Mouse (Mus musculus): ENCODE results near the gene Zfand2b.

Zfand2b gene

DNA sequence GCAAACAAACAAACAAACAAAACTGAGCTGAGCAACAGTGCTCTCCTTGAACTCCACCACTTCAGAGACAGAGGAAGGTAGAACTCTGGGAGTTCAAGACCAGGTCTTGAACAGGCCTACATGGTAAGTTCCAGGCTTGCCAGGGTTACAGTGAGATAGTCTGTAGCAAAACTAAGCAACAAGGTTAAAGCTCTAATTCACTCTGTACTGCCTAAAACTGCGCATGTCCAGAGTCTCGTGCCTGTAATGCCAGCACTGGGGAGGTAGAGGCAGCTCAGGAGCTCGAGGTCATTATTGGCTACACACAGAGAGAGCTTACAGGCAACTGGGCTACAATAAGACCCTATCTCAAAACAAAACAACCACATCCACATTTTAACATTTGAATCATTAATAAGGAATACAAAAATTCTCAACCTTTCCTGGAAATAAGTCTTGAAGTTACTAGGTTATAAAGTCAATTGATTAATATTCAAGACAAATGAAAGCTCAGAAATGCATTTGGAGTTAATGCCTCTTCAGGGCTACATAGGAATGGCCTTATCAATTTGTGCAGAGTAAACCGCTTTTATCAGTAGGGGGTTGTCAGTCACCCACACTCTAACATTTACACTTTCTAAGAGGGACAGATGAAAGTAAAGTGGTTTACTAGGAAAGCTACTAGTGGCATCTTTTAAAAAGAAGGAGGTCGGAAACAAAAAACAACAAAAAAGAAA lies 8.7 kb upstream of the Zfand2b start:
- DNase-seq (ENCODE audit: extremely low read depth, low read depth) = peak; percentile 36

DNA sequence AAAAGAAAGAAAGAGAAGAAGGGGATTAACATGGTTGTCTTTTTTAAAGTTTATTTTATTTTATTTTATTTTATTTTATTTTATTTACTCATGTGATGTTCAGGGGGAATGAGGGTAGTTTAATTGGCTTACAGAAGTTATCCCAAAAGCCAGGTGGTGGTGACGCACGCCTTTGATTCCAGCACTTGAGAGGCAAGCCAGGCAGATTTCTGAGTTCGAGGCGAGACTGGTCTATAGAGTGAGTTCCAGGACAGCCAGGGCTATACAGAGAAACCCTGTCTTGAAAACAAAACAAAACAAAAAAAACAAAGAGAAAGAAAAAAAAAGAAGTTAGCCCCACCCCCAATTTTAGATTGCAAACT lies 8.2 kb upstream of the Zfand2b start:
- no peak for DNase-seq (ENCODE audit: extremely low read depth, low read depth)

DNA sequence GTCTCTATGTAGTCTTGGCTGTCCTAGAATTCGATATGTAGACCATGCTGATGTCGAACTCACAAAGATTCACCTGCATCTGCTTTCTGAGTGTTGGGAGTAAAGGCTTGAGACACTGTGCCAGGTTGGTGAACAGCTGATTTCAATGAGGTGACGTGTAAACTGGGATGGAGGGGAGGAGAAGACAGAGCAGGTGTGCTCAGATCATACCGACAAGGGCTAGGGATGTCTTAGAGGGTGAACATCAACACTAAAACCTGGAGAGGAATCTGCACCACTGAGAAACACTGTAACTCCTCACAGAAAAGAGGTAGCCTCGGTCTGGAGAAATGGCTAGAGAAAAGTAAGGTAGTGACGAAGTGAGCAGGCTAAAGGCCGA lies 364 bp upstream of the Zfand2b start:
- no peak for DNase-seq (ENCODE audit: extremely low read depth, low read depth)

DNA sequence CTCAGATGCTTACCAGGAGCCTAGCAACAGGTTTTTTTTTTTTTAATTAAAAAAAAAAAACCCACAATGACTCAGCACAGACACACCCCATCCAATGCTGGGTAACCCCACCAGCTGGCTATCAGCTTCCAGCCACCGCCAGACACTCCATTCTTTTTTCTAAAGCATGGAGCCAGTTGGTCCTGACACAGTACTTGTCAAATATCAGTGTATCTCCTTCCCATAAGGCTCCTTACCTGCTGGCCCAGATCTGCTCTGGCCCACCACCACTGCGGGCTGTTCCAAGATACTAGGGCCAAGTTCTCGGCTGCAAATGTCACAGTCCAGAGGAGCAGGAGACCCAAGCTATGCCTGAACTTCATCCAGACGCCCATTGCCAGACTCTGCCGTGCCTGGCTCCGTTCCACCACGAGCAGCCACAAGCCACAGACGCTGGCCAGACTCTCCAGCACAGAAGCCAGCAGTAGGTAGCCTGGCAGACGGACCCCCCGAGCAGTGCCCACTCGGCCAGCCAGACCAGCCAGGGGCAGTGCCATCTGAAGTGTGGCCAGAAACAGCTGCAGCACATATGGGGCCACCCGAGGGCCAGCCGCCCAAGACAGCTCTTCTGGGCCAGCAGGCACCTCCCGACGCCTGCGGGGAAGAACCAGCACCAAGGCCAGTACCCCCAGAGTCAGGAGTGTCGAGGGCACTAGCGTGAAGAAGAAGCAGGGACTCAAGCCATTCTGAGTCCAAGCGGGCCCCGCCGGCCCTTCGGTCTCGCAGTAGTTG lies 11.1 kb downstream of the Zfand2b start:
- peak; percentile 87 for DNase-seq (ENCODE audit: extremely low read depth, low read depth)

DNA sequence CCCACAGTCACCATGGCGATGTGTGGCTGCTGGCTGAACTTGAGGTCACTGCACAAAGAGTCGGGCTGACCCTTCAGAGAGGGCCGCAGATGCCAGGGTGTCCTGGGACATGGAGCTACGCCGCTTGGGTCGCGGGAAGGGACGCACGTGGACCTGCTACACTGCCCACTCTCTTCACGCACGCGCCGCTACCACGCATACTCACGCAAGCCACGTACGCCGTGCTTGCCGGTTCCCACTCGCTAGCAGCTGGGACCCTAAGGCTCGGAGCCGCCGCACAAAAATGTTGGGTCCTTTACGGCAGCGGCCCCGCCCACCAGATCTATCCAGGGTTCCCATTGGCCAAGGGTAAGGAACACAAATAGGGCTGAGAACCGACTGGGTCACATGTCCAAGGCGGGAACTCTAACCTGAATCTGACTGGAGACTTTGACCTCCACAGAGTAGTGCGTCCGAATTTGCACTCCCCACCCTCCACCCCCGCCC lies 11.7 kb downstream of the Zfand2b start, which contains the start of gene Abcb6:
Gene Abcb6 (minus strand): TSS at position 288 of the 486 bp plus-strand sequence.
- peak; percentile 88 for DNase-seq (ENCODE audit: extremely low read depth, low read depth)

DNA sequence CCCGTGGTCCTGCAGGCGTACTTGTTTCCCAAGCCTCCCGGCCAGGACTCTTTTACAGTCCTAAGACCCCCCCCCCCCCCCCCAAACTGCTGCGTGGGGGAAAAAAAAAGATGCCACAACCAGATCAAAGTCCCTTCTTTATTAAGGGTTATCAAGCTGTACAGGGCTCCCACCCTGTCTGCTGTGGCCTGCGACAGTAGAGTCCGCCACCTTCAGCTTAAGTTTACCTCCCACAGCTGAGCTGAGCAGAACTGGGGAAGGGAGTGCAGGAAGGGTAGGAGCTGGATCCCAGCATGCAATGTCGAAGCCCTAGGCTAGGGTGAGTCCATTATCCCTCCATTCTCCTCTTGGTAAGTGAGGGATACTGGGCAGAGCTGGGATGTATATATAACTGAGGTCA lies 12.3 kb downstream of the Zfand2b start:
- DNase-seq (ENCODE audit: extremely low read depth, low read depth) = no peak

DNA sequence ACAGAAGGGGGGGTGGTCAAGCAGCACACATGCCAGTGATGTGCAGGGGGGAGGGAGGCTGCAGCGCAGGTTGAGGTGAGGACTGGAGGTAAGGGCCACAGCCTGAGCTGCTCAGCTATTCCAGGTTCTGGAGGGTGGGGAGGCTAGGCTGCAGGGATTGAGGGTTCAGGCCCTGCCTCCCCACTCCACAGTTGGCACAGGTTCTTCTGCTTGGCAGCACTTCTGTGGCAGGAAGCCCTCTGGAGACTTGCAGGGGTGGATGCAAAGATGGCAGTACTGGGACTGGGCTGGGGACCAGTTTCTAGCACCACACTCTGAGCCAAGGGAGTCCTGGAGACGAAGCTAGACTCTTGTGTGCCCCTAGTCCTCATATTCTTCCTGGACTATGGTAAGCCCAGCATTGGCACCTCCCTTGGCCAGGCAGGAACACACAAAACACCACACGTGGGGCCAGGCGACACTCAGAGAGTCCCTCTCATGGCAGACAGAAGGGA lies 13.0 kb downstream of the Zfand2b start:
- no peak for DNase-seq (ENCODE audit: extremely low read depth, low read depth)

DNA sequence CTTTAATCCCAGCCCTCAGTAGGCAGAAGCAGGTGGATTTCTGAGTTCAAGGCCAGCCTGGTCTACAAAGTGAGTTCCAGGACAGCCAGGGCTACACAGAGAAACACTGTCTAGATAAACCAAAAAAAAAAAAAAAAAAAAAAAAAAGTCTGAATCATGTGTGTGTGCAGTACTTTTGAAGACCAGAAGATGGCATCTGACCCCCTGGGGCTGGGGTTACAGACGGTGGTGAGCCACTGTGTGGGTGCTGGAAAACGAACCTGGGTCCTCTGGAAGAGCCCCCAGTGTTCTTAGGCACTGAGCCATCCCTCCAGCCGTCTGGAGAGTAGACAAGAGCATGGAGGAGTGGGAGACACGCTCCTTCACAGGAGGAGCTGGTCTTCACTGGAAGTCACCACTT lies 13.7 kb downstream of the Zfand2b start:
- DNase-seq (ENCODE audit: extremely low read depth, low read depth) = no peak

DNA sequence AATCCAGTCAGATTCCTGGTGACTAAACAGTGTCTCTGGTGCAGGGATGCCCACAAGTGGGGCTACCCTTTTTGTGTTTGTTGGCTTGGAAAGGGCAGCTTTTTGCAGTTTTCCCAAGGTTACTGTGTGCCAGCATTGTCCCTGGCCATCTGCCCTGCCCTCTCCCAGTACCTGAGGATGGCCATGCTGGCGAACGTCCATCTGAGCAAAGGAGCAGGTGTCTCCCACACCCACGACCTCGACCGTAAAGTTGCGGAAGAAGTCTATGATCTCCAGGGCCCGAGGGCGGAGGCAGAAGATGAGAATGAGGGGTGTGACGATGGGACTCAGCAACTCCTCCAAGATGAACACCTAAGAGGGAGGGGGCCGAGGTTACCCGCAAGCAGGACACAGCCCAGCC lies 17.0 kb downstream of the Zfand2b start:
- DNase-seq (ENCODE audit: extremely low read depth, low read depth) = no peak

DNA sequence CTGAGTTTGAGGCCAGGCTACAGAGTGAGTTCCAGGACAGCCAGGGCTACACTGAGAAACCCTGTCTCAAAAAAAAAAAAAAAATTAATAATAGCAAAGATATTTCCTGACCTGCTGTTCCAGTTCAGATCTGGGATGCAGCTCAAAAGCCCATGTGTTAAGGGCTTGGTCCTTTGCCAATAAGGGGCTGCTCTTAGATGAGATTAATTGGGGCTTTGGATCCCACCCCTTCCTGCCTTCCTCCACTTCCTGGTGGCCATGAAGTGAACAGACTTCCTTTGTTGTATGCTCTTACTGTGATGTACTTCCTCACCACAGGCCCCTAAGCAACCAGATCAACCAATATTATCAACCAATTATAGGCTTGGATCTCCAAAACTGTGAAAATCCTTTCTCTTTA lies 18.7 kb downstream of the Zfand2b start:
- DNase-seq (ENCODE audit: extremely low read depth, low read depth) = no peak

DNA sequence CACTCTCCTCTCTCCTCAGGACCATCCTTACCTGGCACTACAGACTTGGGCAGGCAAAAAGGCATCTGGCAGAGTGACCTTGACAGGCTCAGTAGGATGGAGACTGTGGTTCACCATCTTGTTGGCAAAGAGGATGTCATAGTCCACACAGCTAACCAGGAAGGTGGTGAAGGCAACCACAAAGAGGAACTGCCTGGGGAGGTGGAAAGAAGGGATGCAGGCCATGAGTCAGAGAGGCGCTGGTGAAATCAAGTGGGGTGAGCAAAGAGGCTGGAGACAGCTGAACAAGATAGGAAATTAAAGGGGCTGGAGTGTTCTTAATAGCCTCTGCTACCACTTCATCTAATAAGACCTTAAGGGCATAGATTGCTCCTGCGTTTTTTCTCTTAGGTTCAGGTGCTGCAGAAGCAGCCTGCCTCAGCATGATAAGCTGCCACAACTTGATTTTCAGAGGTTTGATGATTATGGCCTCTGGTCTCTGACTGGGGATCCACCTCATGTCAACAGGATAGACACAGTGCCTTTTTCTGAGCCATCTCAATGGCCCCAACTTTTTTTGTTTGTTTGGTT lies 19.6 kb downstream of the Zfand2b start:
- DNase-seq (ENCODE audit: extremely low read depth, low read depth) = peak; percentile 92

DNA sequence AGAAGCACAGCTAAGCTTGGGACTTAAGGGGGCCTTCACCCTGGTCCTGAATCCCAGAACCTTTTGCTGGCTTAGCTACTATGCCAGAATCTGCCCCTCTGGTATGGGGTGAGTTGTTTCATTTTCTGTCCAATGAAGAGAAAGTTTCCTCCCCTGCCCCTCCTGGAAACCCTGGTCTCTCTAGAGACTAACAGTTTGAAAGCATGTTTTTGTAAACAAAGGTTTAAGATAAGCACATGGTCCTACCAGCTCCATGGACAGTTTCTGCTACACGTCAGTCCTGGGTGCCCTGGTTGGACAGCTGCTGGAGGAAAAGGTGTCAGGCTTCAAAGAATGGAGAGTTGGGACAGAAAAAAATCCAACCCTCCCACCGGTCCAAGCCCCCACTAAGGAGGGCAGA lies 22.1 kb downstream of the Zfand2b start:
- DNase-seq (ENCODE audit: extremely low read depth, low read depth) = no peak

DNA sequence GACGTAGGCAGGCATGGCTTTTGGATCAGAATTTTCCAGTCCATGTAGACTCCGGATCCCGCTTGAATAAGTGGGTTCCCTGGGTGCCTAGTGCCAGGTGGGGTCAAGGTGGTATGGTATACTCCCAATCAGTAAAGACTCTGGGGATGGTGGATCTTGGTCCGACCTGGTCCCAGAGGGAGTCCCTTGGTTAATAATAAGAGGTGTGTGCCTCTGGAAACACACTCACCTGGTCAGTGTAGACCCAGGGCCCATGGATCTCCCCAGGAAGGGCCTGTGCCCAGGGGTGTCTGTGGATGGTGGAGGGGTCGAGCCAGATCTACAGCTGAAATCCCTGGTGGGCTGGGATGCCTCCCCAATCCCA lies 22.8 kb downstream of the Zfand2b start:
- DNase-seq (ENCODE audit: extremely low read depth, low read depth) = no peak

DNA sequence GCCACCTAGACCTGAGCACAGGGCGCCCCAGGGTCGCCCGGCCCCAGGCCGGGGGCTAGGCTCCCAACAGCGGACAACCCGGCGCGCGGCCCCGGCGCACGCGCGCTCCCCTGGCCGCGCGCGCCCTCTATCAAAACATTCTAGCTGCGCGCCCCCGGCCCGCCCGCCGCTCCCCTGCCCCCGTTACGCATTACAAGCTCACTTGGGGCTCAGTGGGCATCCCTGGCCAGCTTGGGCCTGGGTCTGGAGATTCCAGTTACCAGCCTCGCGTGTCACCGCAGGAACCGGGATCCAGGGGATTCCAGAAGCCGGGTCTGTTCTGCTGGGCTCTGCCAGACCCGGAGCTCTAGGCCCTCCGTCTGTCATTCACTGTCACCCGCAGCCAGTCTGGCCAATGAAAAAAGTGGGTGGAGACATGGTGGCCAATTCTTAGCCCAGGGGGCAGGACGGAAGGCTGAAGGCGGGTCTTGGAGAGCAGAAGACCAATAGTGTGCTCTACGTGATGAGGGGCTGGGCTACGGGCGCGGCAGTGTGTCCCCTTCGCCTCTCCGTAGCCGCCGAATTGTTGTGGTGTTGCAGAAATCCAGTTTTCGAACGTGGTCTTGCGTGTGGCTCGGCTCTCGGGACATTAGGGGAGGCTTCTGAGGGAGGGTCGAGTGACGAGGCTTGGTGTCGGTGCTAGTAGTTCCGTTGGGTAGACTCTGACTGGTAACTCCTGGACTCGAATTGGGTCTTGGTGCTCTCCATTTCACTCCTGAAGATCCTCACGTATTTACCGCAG lies 23.4 kb downstream of the Zfand2b start, which contains the start of the genes Ankzf1 and Atg9a:
Gene Ankzf1 (plus strand): TSS at position 530 of the 781 bp plus-strand sequence.
Gene Atg9a (minus strand): TSS at position 575 of the 781 bp plus-strand sequence.
- DNase-seq (ENCODE audit: extremely low read depth, low read depth) = peak; percentile 97

DNA sequence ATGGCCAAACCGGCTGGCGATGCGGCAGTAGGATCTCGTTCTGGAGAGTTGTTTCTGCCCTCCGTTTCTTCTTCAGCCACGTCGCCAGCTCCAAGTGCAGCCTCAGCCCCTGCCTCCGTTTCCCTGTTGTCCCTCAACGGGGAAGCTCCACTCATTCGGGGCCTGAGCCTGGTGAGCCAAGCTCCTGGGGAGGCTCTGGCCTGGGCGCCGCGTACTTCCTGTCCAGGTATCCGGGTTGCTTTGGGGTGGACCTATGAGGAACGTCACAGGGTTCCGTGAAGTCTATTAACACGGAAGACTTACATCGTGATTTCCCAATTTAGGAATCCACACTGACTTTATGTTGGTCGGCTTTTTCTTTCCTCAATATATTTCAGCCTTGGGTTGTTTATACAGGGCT lies 24.0 kb downstream of the Zfand2b start:
- DNase-seq (ENCODE audit: extremely low read depth, low read depth) = no peak

DNA sequence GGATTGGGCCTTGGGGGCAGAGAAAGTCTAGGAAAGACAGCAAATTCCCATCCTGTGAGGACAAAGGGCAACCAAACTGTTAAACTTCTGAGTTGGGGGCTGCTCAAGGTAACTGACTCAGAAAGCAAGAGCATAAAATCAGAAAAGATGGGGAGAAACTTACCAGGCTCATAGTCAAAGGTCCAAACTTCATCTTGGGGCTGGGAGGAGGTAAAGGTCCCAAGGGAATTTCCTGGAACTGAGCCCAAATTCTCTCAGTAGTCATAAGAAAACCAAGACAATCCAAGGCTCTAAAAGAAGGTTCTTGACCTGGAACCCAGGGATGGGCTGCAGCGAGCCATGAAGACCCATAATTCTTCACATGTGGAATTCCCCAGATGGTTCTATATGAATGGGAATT lies 32.8 kb downstream of the Zfand2b start:
- DNase-seq (ENCODE audit: extremely low read depth, low read depth) = no peak

DNA sequence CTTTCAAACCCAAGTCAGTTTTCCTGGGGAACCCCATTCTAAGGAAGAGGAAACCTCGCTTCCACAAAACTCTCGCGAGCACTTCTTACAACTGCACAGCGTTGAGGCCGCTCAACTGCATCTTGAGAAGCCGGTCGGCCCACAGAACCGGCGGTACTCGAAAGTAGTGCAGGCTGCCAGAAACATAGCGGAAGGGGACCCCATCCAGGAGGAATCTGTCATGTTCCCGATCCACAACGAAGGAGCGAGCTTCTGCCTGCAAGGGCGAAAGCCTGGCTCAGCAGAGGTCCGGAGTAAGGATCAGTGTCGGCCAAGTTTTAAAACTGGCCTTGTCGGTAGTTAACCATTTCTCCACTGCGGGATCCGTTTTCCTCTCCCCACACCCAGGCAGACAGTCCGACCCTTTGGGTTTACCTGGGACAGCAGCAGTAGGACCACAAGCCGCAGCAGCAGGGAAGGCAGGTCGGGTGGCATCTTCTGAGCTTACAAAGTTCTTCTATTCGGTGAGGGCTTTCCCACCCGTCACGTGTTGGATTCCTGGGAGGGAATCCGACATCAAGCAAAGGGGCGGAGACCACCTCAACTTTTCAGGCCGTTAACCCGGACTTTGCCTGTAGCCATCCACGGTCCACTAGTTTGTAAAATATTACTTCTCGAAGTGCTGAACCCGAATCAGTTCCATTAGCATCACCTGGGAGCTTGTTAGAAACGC lies 40.7 kb downstream of the Zfand2b start:
- no peak for DNase-seq (ENCODE audit: extremely low read depth, low read depth)

DNA sequence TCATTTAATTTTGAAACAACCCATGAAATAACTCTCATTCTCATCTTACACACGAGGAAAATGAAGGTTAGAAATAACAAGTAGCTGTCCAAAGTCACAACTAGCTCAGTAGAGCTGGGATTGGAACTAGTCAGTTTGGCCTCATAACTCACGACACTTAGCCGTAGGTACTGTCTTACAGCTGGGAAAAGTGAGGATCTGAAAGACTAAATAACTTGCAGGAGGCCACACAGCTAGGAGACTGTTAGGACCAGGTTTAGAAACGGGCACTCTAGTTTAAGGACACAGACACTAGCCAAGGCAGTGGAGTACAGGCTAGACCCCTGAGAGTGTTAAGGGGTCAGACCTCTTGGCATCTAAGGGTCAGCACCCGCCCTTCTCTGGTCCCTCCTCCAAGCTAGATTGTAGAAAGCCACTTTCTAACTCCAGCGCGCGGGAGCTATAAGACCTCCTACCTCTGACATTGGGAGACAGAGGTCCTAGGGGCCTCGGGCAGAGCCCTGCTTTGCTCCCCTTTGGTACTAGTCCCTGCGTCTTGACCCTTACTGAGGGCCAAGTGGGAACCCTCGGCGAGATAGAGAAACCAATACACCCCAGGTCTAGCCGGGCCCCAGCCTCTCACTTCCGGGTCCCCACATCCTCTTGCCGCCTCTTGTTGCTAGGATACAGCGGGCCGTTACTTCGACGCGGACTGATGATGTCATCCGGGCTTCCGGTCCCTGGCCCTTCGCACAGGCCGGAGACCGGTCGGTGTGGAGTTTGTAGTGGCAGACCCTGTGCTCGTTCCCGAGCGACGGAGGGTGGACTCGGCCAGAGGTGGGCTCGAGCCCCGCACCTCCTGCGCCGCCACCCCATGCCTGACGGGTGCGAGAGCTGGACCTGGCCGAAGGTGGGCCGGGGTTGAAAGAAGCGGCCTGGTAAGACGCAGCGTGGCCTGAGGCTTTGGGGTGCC lies 42.0 kb downstream of the Zfand2b start, which contains the start of the genes Glb1l and Stk16:
Gene Glb1l (minus strand): TSS at position 678 of the 952 bp plus-strand sequence.
Gene Stk16 (plus strand): TSS at position 703 of the 952 bp plus-strand sequence.
- DNase-seq (ENCODE audit: extremely low read depth, low read depth) = peak; percentile 90

DNA sequence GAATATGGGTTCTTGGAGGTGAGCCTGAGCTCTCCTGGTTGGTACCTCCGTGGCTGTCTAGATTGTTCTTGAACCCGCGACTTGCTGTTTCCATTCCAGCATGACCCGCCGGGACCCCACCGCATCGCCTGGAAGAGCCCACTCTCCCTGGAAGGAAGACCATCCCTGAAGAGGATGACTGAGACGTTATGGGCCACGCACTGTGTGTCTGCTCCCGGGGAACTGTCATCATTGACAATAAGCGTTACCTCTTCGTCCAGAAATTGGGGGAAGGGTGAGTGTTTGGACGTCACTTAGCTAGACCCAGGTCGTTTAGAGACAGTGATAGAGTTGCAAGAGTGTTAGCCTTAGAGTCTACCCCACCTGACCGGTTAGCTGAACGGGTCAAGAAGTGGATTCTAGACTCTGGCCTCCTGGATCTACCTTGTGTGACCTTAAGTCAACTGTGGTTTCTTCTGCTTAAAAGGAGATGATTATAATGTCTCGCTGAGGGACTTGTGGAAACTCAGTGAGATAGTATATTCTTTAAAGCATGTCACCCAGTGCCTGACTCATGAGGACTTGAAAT lies 42.8 kb downstream of the Zfand2b start:
- DNase-seq (ENCODE audit: extremely low read depth, low read depth) = no peak
